Mouse (Mus musculus) midbrain, embryonic 14.5 days (tissue): ENCODE data around the gene Bcl6b. TPM values are rescaled to one million over a fixed set of nuclear protein-coding genes. Genes with fewer than 3 reads are reported as not detected.

Experiments used
- ATAC-seq: fragments of 200-750 bp; cut with Nextera tagmentation; 2 replicates; pipeline ENCODE4 v1.8.0; 2017; ENCODE audit warnings: moderate number of reproducible peaks, moderate library complexity; ENCODE audit not compliant: low FRiP score, low TSS enrichment
- DNase-seq: peaks from one replicate; pipeline ENCODE4 v3.0.0-alpha.2; 2015
- H3K27ac ChIP-seq: fragments of 300-500 bp; sonication (generic); replicated peaks from 2 replicates; pipeline ENCODE4 v1.5.1; 2014; ENCODE audit warnings: mild to moderate bottlenecking, low read depth, low read length, moderate library complexity
- H3K27me3 ChIP-seq: fragments of 300-500 bp; sonication (generic); 2 replicates; pipeline ENCODE4 v1.6.1; 2014; ENCODE audit warnings: low read length, control low read depth, mixed read lengths; ENCODE audit not compliant: control insufficient read depth, insufficient read depth
- H3K36me3 ChIP-seq: fragments of 300-500 bp; sonication (generic); 2 replicates; pipeline ENCODE4 v1.6.1; 2014; ENCODE audit warnings: low read length, control low read depth; ENCODE audit not compliant: control insufficient read depth, insufficient read depth
- H3K4me1 ChIP-seq: fragments of 300-500 bp; sonication (generic); 2 replicates; pipeline ENCODE4 v1.6.1; 2014; ENCODE audit warnings: mild to moderate bottlenecking, antibody characterized with exemption, low read length, control low read depth; ENCODE audit not compliant: control insufficient read depth, insufficient read depth
- H3K4me2 ChIP-seq: fragments of 300-500 bp; sonication (generic); 2 replicates; pipeline ENCODE4 v1.6.1; 2014; ENCODE audit warnings: mild to moderate bottlenecking, low read length, moderate library complexity
- H3K4me3 ChIP-seq: fragments of 300-500 bp; sonication (generic); replicated peaks from 2 replicates; pipeline ENCODE4 v1.5.1; 2014; ENCODE audit warnings: low read depth, low read length
- H3K9ac ChIP-seq: fragments of 300-500 bp; sonication (generic); replicated peaks from 2 replicates; pipeline ENCODE4 v1.6.1; 2014; ENCODE audit warnings: mild to moderate bottlenecking, low read length, moderate library complexity
- H3K9me3 ChIP-seq: fragments of 300-500 bp; sonication (generic); 2 replicates; pipeline ENCODE4 v1.6.1; 2016; ENCODE audit warnings: low read length, control low read depth, mixed read lengths; ENCODE audit not compliant: control insufficient read depth
- WGBS: fragments of 180-500 bp; shearing (Covaris S2); extraction: QIAGEN DNeasy Blood & Tissue Kit; methylation state at CpG from one replicate; pipeline ENCODE4 v1.1.7; 2014; 5-methylcytosine and 5-hydroxymethylcytosine counted together
- polyA plus RNA-seq: library from polyadenylated mRNA; unstranded; fragments of >200 nt; fragmentation: Nextera tagmentation; extraction: Ambion mirVana; gene quantifications from 2 replicates; pipeline ENCODE4 v1.2.1, GENCODE M21; 2014

Gene Bcl6b
- polyA plus RNA-seq, 1 experiment from 2014 or later, result 4.4 TPM

GRCm38 (mm10) chr11:70227126-70227525 is 2.5 kb downstream of the Bcl6b start:
- Histone ChIP-seq H3K4me1 (peaks cover 7% of the 10 kb centered on the region; the same call in 1 of the 2 replicates), H3K4me2 (peak overlapping the region; percentile 41; the same call in 1 of the 2 replicates), H3K36me3 (no peaks in the 10 kb centered on the region), H3K27ac (no peak overlapping the region), H3K9ac (0 out of 2 replicates have a peak overlapping the region, but pooled peaks have one; percentile 13), H3K4me3 (no peak overlapping the region), H3K27me3 (peaks cover 56% of the 10 kb centered on the region), H3K9me3 (no peaks in the 10 kb centered on the region)
- ATAC-seq, result no peak
- no peak for DNase-seq
- WGBS, result 43% methylated on average over 5 of the region's 5 CpGs

- Histone ChIP-seq H3K27ac (no peak overlapping the region), H3K4me2 (peak overlapping the region; percentile 41), H3K4me3 (peak overlapping the region; percentile 18), H3K9ac (0 out of 2 replicates have a peak overlapping the region, but pooled peaks have one; percentile 13), H3K4me1 (peaks cover 13% of the 10 kb centered on the region), H3K27me3 (peaks cover 56% of the 10 kb centered on the region), H3K9me3 (no peaks in the 10 kb centered on the region), H3K36me3 (no peaks in the 10 kb centered on the region)
- DNase-seq (no peak), ATAC-seq (no peak)
- WGBS, result 10% methylated on average over 18 of the region's 18 CpGs
These were observed 3.1 kb downstream of the Bcl6b start for GRCm38 (mm10) chr11:70226602-70226890.

GRCm38 (mm10) chr11:70225798-70226601 is 3.6 kb downstream of the Bcl6b start:
- Histone ChIP-seq H3K27ac (no peak overlapping the region), H3K4me1 (peaks cover 14% of the 10 kb centered on the region), H3K36me3 (no peaks in the 10 kb centered on the region), H3K9ac (no peak overlapping the region), H3K4me2 (peak overlapping the region; percentile 41), H3K27me3 (peaks cover 56% of the 10 kb centered on the region), H3K9me3 (no peaks in the 10 kb centered on the region), H3K4me3 (peak overlapping the region; percentile 18)
- WGBS, result 19% methylated on average over 27 of the region's 27 CpGs
- ATAC-seq (no peak), DNase-seq (peak; percentile 52)

GRCm38 (mm10) chr11:70223724-70224123 is 5.9 kb downstream of the Bcl6b start:
- Histone ChIP-seq H3K9ac (no peak overlapping the region), H3K4me3 (no peak overlapping the region), H3K27ac (no peak overlapping the region), H3K4me2 (no peak overlapping the region), H3K36me3 (no peaks in the 10 kb centered on the region), H3K9me3 (no peaks in the 10 kb centered on the region), H3K27me3 (peaks cover 35% of the 10 kb centered on the region), H3K4me1 (peaks cover 27% of the 10 kb centered on the region)
- ATAC-seq (no peak), DNase-seq (no peak)
- WGBS, result 87% methylated on average over 9 of the region's 9 CpGs

GRCm38 (mm10) chr11:70221603-70222500 is 7.7 kb downstream of the Bcl6b start:
- Histone ChIP-seq H3K4me1 (peaks cover 30% of the 10 kb centered on the region), H3K4me3 (peak overlapping the region; percentile 57), H3K27me3 (peaks cover 20% of the 10 kb centered on the region), H3K36me3 (peaks cover 12% of the 10 kb centered on the region; the same call in 1 of the 2 replicates), H3K27ac (peak overlapping the region; percentile 88), H3K9ac (peak overlapping the region; percentile 60), H3K9me3 (no peaks in the 10 kb centered on the region), H3K4me2 (peak overlapping the region; percentile 88)
- 10% methylated on average over 14 of the region's 14 CpGs for WGBS
- DNase-seq, result no peak
- ATAC-seq, result no peak

GRCm38 (mm10) chr11:70220731-70221602 is 8.6 kb downstream of the Bcl6b start, which contains the start of gene Slc16a13:
Slc16a13 (minus strand) TSS chr11:70221064.
- Histone ChIP-seq H3K9ac (peak within 1 kb of the TSS; percentile 81), H3K27ac (peak within 1 kb of the TSS; percentile 88), H3K4me2 (peak within 1 kb of the TSS; percentile 88), H3K36me3 (peaks cover 15% of the 10 kb centered on the region; the same call in 1 of the 2 replicates), H3K9me3 (no peaks in the 10 kb centered on the region), H3K4me1 (peaks cover 30% of the 10 kb centered on the region), H3K4me3 (peak within 1 kb of the TSS; percentile 57), H3K27me3 (peaks cover 22% of the 10 kb centered on the region)
- DNase-seq, result peak; percentile 99
- ATAC-seq, result peak; percentile 95
- under 1% methylated on average over 28 of the region's 28 CpGs for WGBS

- DNase-seq (no peak), ATAC-seq (no peak)
- peaks cover 22% of the 10 kb centered on the region for H3K27me3 ChIP-seq
- H3K36me3 ChIP-seq, result peaks cover 15% of the 10 kb centered on the region; the same call in 1 of the 2 replicates
- whole genome bisulfite sequencing, result under 1% methylated on average over 24 of the region's 24 CpGs
- H3K9ac ChIP-seq, result peak overlapping the region; percentile 81
- H3K9me3 ChIP-seq, result no peaks in the 10 kb centered on the region
- peak overlapping the region; percentile 88 for H3K4me2 ChIP-seq
- H3K4me1 ChIP-seq, result peaks cover 30% of the 10 kb centered on the region
- peak overlapping the region; percentile 57 for H3K4me3 ChIP-seq
- peak overlapping the region; percentile 88 for H3K27ac ChIP-seq
These were observed 9.3 kb downstream of the Bcl6b start for GRCm38 (mm10) chr11:70220323-70220722.

- H3K27ac ChIP-seq, result peak overlapping the region; percentile 88
- peak overlapping the region; percentile 57 for H3K4me3 ChIP-seq
- H3K4me2 ChIP-seq, result peak overlapping the region; percentile 88
- peaks cover 33% of the 10 kb centered on the region for H3K4me1 ChIP-seq
- DNase-seq (no peak), ATAC-seq (no peak)
- no peaks in the 10 kb centered on the region for H3K9me3 ChIP-seq
- H3K9ac ChIP-seq, result peak overlapping the region; percentile 81
- H3K36me3 ChIP-seq, result peaks cover 15% of the 10 kb centered on the region; the same call in 1 of the 2 replicates
- 53% methylated on average over 7 of the region's 7 CpGs for WGBS
- peaks cover 23% of the 10 kb centered on the region for H3K27me3 ChIP-seq
These were observed 9.7 kb downstream of the Bcl6b start for GRCm38 (mm10) chr11:70219873-70220272.
